Mouse (Mus musculus): ENCODE data around the gene Adm. TPM values are rescaled to one million over a fixed set of nuclear protein-coding genes. Genes with fewer than 3 reads are reported as not detected.

Adm gene
- polyA plus RNA-seq, 1 experiment from 2014 or later, result 4.3 TPM

DNA sequence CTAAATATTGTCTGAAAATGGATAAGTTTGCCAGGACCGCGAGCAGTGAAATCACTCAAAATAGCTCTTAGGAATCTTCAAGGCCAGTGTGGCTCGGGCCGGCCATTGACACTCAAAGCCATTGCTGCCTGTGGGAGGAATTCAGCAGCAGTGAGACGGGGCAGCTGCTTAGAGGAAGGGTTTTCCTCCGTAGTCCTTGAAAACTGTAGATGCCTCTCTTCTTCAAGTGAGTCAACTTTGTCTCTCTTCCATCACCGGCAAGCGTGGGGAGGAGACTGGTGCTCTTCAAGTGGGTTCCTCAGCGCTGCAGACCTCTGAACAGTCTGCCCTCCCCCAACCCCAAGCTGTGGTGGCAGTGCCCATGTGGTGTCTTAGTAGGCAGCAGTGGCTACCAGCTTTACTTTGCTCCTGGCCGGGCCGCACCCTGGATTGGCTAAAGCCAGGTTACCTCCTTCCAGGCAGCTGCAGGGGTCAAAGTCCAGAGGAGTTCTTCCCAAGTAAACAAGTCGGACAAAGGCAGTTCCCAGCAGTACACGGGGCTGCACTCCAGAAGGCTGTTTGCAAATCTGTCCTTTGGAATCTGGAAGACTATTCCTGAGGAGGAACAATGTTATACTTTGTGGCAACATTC lies 21.1 kb downstream of the Adm start:
- 86% methylated on average over 13 of the region's 13 CpGs for WGBS
- H3K4me2 ChIP-seq (replicated peaks), result no peak overlapping the region

DNA sequence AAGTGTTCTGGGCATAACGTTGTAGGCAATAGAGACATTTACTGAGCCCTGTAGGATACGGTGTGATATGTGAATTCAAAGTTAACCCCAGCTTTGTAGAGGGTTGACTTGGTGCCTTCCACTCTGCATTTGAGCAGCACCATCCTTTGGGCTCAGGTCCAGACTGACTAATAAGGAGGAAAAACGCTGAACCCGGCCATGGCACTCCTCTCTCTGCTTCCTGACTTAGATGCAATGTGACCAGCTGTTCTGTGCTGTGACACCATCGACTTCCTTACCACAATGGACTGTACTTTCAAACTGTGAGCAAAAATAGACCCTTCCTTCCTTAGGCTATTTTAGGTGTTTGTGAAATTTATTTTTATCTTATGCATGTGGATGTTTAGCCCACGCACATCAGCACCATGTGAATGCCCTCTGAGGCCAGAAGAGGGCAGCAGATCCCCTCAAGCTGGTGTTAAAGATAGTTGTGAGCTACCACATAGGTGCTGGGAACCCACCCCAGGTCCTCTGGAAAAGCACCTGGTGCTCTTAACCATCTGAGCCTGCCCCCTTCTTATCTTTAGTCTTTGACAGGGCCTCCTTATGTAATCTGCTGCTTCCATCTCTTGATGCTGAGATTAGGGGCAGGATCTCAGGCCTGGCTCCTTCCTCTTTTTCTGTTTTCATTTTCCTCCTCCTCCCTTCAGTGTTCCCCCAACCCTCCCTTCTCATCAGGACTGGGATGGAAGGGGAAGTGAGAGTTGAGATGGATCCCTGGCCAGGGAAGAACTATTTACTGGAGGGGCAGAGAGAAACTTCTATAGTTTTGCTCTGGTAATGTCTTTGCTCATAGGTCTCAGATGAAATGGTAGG lies 21.9 kb downstream of the Adm start:
- Histone ChIP-seq H3K36me3 (no peaks in the 10 kb centered on the region), H3K27ac (no peak overlapping the region), H3K9ac (no peak overlapping the region), H3K4me2 (replicated peaks) (no peak overlapping the region), H3K9me3 (peaks cover 6% of the 10 kb centered on the region; the same call in 1 of the 2 replicates), H3K4me1 (no peaks in the 10 kb centered on the region), H3K4me3 (no peak overlapping the region), H3K27me3 (replicated peaks) (no peaks in the 10 kb centered on the region)
- 94% methylated on average over 6 of the region's 6 CpGs for WGBS
- ATAC-seq (ENCODE audit: low FRiP score, low read depth), result no peak

More for the DNA sequence above, 21.1 kb downstream of the Adm start:
- H3K4me1 ChIP-seq, result no peaks in the 10 kb centered on the region
- H3K36me3 ChIP-seq, result no peaks in the 10 kb centered on the region
- no peak overlapping the region for H3K27ac ChIP-seq
- peaks cover 6% of the 10 kb centered on the region; the same call in 1 of the 2 replicates for H3K9me3 ChIP-seq
- ATAC-seq (ENCODE audit: low FRiP score, low read depth), result no peak
- H3K27me3 ChIP-seq (replicated peaks), result no peaks in the 10 kb centered on the region
- H3K4me3 ChIP-seq, result no peak overlapping the region
- no peak overlapping the region for H3K9ac ChIP-seq

DNA sequence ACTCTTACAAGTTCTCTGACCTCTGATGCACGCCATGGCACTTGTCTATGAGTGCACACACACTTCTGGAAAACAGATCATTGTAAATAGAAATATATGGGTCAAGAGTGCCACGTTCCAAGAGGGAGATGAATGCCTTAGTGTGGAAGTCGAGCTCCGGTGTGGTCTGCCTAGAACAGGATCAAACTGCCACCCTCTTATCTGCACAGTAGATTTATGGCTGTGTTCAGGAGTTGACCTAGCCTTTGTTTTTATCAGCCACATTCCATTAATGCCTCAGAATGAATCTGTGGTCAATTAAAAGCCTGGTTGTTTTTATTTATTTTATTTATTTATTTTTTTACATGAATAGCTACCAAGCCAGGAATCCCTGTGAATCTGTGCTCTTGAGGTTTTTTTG lies 23.0 kb downstream of the Adm start:
- no peaks in the 10 kb centered on the region for H3K27me3 ChIP-seq (replicated peaks)
- no peak overlapping the region for H3K27ac ChIP-seq
- H3K4me1 ChIP-seq, result no peaks in the 10 kb centered on the region
- H3K36me3 ChIP-seq, result no peaks in the 10 kb centered on the region
- no peak for ATAC-seq (ENCODE audit: low FRiP score, low read depth)
- whole genome bisulfite sequencing, result 73% methylated on average over 4 of the region's 4 CpGs
- H3K4me3 ChIP-seq, result no peak overlapping the region
- peaks cover 6% of the 10 kb centered on the region; the same call in 1 of the 2 replicates for H3K9me3 ChIP-seq
- no peak overlapping the region for H3K9ac ChIP-seq
- no peak overlapping the region for H3K4me2 ChIP-seq (replicated peaks)

DNA sequence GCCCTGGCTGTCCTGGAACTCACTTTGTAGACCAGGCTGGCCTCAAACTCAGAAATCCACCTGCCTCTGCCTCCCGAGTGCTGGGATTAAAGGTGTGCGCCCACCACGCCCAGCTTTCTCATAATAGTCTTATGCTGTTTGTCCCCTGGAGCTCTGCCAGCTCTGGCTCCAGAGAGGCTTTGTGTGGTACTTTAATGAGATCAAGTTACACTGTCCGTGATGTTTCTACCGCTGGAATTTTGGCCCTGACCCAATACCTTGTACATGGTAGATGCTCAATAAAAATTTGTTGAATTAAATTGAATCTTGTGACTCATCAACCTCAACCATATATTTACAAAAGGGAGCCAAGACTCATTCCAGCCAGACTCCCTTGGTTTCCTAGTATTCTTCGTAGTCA lies 23.6 kb downstream of the Adm start:
- H3K27ac ChIP-seq, result no peak overlapping the region
- no peak overlapping the region for H3K4me3 ChIP-seq
- no peaks in the 10 kb centered on the region for H3K36me3 ChIP-seq
- H3K4me1 ChIP-seq, result no peaks in the 10 kb centered on the region
- peaks cover 6% of the 10 kb centered on the region; the same call in 1 of the 2 replicates for H3K9me3 ChIP-seq
- no peak overlapping the region for H3K4me2 ChIP-seq (replicated peaks)
- no peak overlapping the region for H3K9ac ChIP-seq
- no peaks in the 10 kb centered on the region for H3K27me3 ChIP-seq (replicated peaks)
- WGBS, result 84% methylated on average over 6 of the region's 6 CpGs
- ATAC-seq (ENCODE audit: low FRiP score, low read depth), result no peak

DNA sequence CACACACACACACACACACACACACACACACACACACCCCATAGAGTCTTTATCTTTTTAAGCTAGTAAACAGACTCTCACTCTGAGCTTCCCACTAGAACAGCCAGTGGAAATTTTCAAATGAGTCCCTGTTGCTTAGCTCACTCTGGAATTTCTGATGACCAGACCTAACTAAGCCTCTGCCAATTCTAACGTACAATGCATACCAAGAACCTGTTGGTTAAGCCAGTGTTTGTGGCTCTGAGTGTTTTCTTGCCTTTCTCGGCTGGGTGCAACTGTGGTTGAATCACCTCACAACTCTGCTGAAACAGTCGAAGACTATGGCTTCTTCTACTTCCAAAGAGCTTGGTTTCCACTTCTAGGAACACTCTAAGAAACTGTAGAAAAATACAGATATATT lies 27.8 kb downstream of the Adm start:
- ATAC-seq (ENCODE audit: low FRiP score, low read depth), result no peak
- Histone ChIP-seq H3K27ac (no peak overlapping the region), H3K27me3 (replicated peaks) (no peaks in the 10 kb centered on the region), H3K4me3 (no peak overlapping the region), H3K4me2 (replicated peaks) (no peak overlapping the region), H3K4me1 (no peaks in the 10 kb centered on the region), H3K36me3 (no peaks in the 10 kb centered on the region), H3K9me3 (no peaks in the 10 kb centered on the region), H3K9ac (no peak overlapping the region)
- WGBS, result 86% methylated on average over 3 of the region's 3 CpGs

DNA sequence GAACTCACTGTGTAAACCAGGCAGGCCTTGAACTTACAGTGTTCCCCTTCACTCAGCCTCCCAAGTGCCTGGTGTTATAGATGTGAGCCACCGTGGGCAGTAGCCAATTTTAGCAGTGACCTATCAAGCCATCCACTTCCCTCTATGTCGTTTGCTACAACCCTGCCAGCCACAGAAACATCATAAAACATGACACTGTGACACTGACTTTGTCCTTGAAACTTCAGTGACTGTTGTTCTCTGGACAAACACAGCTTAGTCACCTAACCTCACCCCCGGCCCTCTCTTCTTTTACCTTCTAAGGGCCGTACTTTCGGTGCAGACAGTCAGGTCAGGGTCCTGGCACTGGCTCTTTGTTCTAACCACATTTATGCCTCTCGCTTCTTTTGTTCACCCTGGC lies 28.5 kb downstream of the Adm start:
- Histone ChIP-seq H3K4me2 (replicated peaks) (no peak overlapping the region), H3K9ac (no peak overlapping the region), H3K27me3 (replicated peaks) (no peaks in the 10 kb centered on the region), H3K9me3 (no peaks in the 10 kb centered on the region), H3K36me3 (no peaks in the 10 kb centered on the region), H3K4me3 (no peak overlapping the region), H3K4me1 (no peaks in the 10 kb centered on the region), H3K27ac (no peak overlapping the region)
- no peak for ATAC-seq (ENCODE audit: low FRiP score, low read depth)
- WGBS, result 51% methylated on average over 6 of the region's 6 CpGs

DNA sequence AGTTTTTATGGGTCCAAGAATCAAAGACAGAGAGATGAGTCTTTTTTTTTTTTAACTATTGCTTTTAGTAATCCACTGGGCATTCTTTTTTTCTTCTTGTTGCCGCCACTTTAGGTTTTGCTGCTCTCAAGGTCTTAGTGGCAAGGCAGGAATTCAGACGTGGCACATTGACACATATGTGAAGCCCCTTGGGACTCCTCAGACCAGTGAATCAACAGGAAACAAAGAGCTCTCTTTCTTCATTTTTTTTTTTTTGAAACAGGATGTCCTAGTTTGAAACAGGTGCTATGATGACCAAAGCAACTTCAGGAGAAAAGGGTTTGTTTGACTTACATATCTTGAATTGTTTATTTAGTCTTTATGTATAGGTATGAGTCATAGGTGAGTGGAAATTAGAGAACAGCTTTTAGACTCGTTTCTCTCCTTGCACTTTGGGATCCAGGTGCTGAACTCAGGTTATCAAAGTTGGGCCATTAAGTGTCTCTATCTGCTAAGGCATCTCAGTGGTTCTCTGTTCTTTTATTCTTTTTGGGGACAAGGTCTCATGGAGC lies 31.0 kb downstream of the Adm start:
- Histone ChIP-seq H3K9ac (no peak overlapping the region), H3K4me2 (replicated peaks) (no peak overlapping the region), H3K4me1 (no peaks in the 10 kb centered on the region), H3K27ac (no peak overlapping the region), H3K27me3 (replicated peaks) (no peaks in the 10 kb centered on the region), H3K4me3 (no peak overlapping the region), H3K9me3 (peaks cover 6% of the 10 kb centered on the region; the same call in 1 of the 2 replicates), H3K36me3 (no peaks in the 10 kb centered on the region)
- ATAC-seq (ENCODE audit: low FRiP score, low read depth), result no peak
- 70% methylated on average over 3 of the region's 3 CpGs for WGBS

DNA sequence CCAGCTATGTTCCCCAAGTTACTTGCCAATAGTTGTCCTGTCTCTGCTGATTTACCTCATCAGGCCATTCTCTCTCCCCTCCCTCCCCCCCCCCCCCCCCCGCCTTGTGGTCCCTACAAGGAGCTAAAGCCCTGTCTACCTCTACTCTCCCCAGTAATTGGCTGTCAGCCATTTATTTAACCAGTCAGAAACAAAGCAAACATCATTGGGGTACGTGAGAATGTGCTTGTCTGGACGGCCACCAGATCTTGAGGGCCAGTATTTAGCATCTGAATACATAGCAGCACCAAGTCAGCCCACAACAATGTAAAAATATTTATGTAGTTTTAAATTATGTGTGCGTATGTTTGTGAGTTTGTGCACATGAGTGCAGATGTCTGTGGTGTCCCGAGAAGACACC lies 39.1 kb downstream of the Adm start:
- H3K4me1 ChIP-seq, result no peaks in the 10 kb centered on the region
- peaks cover 6% of the 10 kb centered on the region; the same call in 1 of the 2 replicates for H3K9me3 ChIP-seq
- 55% methylated on average over 5 of the region's 5 CpGs for WGBS
- H3K27ac ChIP-seq, result no peak overlapping the region
- H3K4me2 ChIP-seq (replicated peaks), result no peak overlapping the region
- H3K27me3 ChIP-seq (replicated peaks), result no peaks in the 10 kb centered on the region
- H3K9ac ChIP-seq, result no peak overlapping the region
- no peak for ATAC-seq (ENCODE audit: low FRiP score, low read depth)
- H3K4me3 ChIP-seq, result no peak overlapping the region
- no peaks in the 10 kb centered on the region for H3K36me3 ChIP-seq

DNA sequence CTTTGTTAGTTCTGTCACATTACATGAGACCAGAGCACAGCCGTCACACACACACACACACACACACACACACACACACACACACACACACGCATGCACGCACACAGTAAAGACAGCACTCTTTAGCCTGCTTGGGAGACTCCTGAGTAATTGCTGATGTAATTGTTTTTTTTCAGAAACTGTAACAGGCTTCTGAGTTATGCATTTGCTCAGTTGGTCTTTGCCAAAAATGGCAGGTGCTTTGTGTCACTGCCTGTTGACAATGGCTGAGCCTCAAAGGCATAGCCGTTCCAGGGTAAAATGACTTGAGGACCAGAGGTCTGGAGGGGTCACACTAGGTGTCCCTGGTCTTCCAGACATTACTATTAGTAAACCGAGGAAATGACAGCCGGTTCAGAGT lies 40.8 kb downstream of the Adm start:
- H3K4me3 ChIP-seq, result no peak overlapping the region

DNA sequence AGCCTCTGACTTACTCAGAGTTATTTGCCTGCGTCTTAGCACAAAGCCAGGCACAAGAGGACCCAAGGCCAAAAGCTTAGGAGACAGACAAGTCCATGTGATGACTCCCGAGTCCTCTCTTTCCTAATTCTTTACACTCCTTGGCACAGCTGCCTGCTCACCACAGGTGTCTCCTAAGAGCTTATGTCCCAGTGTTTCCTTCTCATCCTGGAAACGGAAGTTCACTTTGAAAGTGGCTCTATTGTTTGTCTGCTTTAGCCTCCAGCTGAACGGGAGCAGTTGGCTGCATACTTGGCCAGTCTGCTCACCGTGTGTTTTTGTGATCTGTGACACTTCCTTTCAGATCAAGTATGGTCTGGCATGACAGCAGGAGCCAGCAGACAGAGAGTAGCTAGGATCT lies 41.3 kb downstream of the Adm start:
- no peak overlapping the region for H3K4me2 ChIP-seq (replicated peaks)
- 49% methylated on average over 5 of the region's 5 CpGs for WGBS
- no peak overlapping the region for H3K4me3 ChIP-seq
- no peaks in the 10 kb centered on the region for H3K4me1 ChIP-seq
- H3K9me3 ChIP-seq, result no peaks in the 10 kb centered on the region
- ATAC-seq (ENCODE audit: low FRiP score, low read depth), result no peak
- no peaks in the 10 kb centered on the region for H3K27me3 ChIP-seq (replicated peaks)
- no peaks in the 10 kb centered on the region for H3K36me3 ChIP-seq
- H3K27ac ChIP-seq, result no peak overlapping the region
- H3K9ac ChIP-seq, result no peak overlapping the region

More for the DNA sequence above, 40.8 kb downstream of the Adm start:
- Histone ChIP-seq H3K9me3 (no peaks in the 10 kb centered on the region), H3K36me3 (no peaks in the 10 kb centered on the region), H3K27ac (no peak overlapping the region), H3K4me1 (no peaks in the 10 kb centered on the region), H3K9ac (no peak overlapping the region), H3K27me3 (replicated peaks) (no peaks in the 10 kb centered on the region), H3K4me2 (replicated peaks) (no peak overlapping the region)
- ATAC-seq (ENCODE audit: low FRiP score, low read depth), result no peak
- 76% methylated on average over 6 of the region's 6 CpGs for WGBS

DNA sequence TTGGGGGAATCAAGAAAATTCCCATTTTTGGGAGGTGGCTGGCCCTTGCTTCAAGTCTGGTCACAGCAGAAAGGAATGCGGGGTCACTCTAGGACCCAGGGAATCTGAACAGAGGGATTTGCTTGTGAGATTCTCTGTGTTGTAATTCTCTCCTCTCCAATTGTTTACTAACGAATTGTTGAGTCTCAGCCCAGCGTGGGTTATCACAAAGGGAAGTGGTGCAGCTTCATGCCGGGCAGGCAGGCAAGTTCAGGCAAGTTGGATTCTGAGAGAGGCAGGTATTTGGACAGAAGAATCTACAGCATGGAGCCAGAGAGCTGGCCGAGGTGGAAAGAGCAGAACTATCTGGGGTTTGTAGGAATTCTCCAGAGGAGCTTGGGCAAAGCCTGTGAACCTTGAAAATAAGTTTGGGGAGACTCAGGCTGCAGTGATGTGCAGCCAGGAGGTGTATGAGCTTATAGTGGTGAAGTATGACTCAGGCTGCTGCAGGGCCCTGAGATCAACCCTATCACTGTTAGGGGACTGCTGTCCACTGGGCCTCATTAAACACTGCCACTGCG lies 43.7 kb downstream of the Adm start:
- H3K27me3 ChIP-seq (replicated peaks), result no peaks in the 10 kb centered on the region
- H3K36me3 ChIP-seq, result no peaks in the 10 kb centered on the region
- WGBS, result 52% methylated on average over 6 of the region's 6 CpGs
- no peak overlapping the region for H3K4me3 ChIP-seq
- no peaks in the 10 kb centered on the region for H3K4me1 ChIP-seq
- no peak overlapping the region for H3K4me2 ChIP-seq (replicated peaks)
- no peak overlapping the region for H3K9ac ChIP-seq
- no peak overlapping the region for H3K27ac ChIP-seq
- H3K9me3 ChIP-seq, result no peaks in the 10 kb centered on the region
- ATAC-seq (ENCODE audit: low FRiP score, low read depth), result no peak

Data from neural tube, embryonic 12.5 days (tissue).